Mouse (Mus musculus) cerebellum, postnatal 14 days (tissue): Measurements from ENCODE around the gene Creg1.

Experiments
- DNase-seq, 2 experiments: peaks; one replicate each; pipeline ENCODE4 v3.0.0; 2021; ENCODE audit warnings: mixed read lengths in 2 of 2

Gene Creg1

GRCm38 (mm10) chr1:165789066-165789660, 25.6 kb downstream of the Creg1 start:
- DNase-seq, result no peak

- DNase-seq, result no peak
These were observed 26.4 kb downstream of the Creg1 start for GRCm38 (mm10) chr1:165789963-165790362.

DNA sequence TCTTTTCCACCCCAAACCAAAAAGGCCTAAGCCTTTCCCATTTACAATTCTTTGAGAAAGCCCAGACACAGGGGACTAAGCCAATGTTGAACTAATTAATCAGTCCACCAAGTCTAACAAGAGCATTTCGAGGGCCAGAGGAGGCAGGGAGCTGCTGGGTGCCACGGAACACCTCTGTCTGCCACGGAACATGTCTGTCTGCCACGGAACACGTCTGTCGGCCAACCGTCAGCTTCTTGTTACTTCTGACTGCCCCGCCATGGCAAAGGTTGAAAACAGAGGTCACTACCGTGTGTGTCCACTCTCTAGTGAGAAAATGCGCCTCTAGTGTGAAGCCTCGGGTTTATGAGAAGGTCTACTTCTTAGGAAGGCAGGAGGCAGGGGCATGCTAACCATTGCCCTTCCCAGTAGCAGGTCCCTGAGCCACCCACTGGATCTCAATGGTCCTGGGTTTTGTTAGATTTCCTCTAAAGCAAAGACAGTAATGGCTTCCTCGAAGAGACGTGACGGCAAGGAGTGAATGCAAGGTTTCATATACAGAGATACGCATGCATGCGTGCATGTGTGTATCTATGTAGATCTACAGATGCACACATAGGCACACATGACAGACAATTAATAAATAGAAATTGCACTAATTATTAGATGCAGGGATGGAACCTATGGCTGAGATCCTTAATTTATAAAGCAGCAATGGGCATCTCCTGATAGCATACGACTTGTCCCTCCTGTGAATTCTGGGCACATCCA, 27.1 kb downstream of the Creg1 start:
- DNase-seq, result no peak

DNA sequence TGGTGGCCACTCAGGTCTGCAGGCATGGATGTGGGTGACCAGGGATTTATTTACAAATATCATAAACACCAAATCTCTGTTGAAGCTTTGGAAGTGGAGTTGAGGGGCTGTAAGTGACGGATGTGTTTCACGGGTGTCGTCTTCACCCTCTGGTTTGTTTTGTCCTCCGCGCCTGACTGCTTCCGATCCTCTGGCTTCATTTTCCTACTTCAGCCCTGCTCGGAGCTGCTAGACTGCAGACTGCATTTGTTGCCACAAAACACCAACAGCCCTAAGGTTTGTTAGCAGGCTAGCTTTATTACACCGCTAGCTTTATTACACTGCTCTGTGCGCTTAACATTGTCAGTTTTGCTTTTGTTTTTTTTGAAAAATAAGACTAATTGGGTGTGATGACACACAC, 27.9 kb downstream of the Creg1 start:
- no peak for DNase-seq

DNA sequence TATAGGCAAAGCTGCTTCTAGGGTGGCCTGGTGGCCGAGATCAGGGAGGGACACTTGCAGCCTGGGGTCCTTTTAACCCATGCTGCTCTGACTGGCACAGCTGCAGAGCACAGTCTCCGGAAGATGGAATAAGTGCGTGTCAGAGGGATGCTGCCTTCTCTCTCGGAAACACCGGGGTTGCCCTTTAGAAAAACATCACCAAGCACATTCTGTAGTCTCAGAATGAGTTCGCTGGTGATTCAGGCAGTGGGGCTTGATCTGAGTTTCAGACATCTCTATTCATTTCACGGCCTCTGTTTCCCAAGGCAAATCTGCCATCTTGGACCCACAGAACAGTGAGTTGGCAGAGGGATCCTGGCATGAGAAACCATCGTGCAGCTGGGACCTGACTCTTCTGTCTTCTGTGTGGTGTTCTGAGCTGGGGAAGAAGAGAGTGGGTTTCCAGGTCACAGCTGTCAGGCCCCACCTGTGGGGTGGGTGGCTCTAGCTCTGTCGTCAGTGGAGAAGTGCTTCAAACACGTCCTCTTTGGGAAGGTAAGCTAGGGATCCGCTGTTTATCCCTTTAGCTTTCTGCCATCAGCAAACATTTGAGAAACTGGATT, 38.3 kb downstream of the Creg1 start:
- peak; percentile 19 to 25 for DNase-seq

- no peak for DNase-seq
These were observed 39.6 kb downstream of the Creg1 start for GRCm38 (mm10) chr1:165803107-165803506.

- no peak for DNase-seq
These were observed 40.6 kb downstream of the Creg1 start for GRCm38 (mm10) chr1:165804133-165804532.

- no peak for DNase-seq
These were observed 47.1 kb downstream of the Creg1 start for GRCm38 (mm10) chr1:165810633-165811032.

DNA sequence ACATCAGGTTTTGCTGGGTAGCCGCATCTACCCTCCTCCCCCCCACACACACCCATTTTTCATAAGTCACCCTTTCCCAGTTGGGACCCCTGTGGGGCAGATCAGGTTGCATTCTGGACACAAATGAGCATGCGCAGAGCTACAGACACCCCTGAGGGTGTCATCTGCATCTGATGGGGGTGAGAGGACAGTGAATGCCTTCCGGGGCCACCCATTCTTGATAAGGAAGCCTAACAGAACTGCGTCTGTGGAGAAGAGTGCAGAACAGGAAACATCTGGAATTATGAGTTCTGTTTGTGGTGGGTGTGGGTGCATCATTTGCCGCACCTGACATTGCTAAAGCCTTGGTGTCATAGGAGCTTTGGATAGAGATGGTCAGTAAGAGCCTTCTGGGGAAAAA, 47.6 kb downstream of the Creg1 start:
- no peak for DNase-seq

- no peak for DNase-seq
These were observed 49.2 kb downstream of the Creg1 start for GRCm38 (mm10) chr1:165812775-165813174.

DNA sequence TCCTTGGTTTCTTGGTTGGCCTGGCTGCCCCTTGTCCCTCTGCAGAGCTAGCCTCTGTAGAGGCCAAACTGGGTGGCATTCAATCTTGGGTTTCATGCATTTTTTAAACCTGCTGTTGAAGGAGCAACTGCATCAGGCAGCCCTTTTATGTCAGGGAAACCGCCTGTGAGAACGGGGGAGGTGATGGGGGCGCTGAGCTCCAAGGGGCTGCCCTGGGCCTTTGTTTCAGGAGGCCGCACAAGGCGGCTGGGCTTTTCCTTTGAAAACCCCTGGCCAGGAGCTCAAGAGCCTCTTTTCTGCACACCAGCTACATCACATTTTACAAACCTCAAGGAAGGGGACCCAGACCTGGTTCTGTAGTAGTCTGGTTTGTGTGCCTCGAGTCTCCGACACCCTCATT, 50.6 kb downstream of the Creg1 start:
- no peak for DNase-seq

DNA sequence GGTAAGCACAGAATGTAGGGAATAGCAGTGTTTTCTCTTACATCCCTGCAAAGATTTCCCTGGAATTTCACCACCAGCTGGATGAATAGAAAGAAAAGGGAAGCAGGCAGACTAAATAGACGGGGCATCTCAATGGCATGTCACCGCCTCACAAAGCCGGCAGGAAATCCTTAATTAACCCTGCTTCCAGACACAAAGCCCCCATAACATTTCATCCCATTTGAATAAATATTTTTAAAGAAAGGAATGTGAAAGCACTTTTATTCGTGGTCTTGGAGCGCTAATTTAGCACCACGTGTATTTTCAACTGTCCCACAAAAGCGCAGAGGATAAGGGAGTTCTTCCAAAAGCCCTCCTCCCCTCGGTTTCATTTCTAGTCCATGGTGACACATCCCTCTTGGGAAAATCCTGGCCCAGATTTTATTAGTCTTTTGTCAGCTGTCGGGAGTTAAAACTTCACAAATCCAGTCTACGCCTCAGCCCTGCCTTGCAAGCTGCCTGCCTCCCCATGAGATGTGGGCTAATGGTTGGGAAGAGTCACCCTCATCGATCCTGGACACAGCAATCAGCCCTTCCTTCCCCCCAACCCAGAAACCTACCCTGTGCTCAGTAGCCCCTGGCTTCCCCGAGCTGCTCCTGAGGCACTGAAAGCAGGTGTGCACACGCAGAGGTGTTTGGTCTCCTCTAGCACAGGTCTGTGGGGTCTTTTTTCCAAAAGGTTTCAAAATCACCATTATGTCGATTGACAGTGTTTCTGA, 51.2 kb downstream of the Creg1 start:
- DNase-seq, result no peak

DNA sequence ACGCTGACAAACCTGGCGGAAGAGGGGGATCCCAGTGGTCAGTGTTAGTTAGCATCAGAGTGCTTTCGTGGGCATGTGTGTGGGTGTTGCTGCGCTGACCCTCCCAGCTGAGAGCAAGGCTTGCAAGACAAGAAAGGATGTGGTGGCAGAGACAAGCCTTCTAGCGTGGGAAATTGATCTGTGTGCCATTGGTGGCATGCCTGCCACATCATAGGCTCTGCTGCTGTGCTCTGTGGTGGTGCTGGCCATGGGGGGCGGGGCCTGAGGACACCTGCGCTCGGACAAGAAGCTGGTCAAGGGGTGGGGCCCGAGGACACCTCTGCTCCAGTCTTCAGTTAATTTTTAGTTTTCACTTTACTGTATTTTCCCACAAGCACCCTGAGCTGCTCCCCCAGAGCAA, 52.8 kb downstream of the Creg1 start:
- DNase-seq, result no peak

GRCm38 (mm10) chr1:165817264-165817663, 53.7 kb downstream of the Creg1 start:
- DNase-seq, result no peak

DNA sequence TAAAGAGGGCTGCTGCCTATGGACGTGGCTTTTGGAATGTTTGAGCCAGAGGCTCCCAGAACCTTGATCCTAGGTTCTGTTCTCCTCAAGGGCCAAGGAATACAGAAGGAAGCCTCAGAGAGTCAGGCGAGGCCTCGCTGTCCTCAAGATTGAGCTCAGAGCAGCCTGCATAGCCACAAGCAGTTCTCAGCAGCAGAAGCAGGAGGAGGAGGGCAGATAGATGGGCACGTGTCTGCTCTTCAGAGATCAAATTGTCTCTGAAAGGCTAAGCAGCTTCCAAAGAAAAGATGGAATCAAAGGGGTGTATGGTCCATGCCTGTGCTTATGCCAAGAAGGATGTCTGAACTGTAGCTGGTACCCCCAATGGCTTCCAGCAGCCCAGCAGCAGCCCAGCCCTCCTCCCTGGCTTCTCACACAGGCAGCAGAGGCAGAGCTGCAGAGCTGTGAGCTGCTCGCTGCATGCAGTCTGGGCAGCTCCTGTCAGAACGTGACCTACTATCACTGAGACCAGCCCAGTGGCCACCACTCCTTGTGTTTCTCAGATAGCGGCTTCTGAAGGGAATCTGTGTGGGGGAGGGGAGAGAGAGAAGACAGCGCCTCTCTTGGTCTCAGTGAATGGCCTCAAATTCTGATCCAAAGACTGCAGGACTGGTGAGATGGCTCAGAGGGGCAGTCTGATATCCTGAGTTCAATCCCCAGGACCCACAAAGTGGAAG, 54.8 kb downstream of the Creg1 start:
- DNase-seq, result no peak

GRCm38 (mm10) chr1:165819147-165819546, 55.6 kb downstream of the Creg1 start:
- DNase-seq, result no peak

DNA sequence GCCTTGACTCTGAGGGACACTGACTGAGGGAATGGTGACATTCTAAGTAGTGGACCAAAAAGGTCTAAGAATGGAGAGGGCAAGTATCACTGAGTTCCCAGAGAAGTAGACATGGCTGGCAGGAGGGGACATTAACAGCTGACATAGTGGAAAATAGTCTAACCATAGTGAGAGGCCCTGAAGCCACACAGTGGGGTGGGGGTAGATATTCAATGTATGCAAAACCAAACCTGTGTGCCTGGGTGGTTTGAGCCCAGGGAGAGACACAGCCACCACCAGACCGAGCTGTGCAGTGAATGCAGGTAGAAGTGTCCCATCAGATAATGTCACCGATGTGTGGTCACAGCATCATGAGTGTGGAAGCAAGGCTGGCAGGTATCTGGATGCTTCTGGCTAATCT, 58.5 kb downstream of the Creg1 start:
- DNase-seq, result no peak
